13 mouse cellular contexts compared by ENCODE assay signal in the genomic region with DNA sequence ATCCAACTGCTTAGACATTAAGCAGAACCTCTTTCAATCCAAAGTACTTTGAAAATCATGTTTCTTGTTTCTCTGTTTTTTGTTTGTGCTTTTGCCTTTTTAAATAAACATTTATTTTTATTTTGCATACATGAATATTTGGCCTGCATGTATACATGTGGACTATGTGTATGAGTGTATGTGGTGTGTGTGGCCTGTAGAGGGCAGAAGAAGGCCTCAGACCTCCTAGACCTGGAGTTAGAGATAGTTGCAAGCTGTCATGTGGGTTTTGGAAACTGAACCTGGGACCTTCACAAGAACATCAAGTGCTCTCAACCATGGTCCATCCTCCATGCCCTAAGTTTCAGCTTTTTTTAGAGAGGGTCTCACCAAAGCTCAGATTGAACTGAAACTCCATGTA. TPM values are rescaled to one million over a fixed set of nuclear protein-coding genes. Genes with fewer than 3 reads are reported as not detected.
DNase-seq lines count a peak whose midpoint lies in the region; ATAC-seq and TF ChIP-seq lines count a peak whose summit lies in the region.
"Had no signal": no experiment of that assay in that cellular context is flagged by ENCODE, and none has a peak within 500 bp of the region (broad histone marks: within the 10 kb centered on the region; RNA-seq: fewer than 3 reads in every experiment).

No protein-coding gene starts in this region.

- no peaks in the 10 kb centered on the region for H3K9me3 ChIP-seq in heart, embryonic 11.5 days (replicated peaks; ENCODE audit: control insufficient read depth, low read length)
- H3K9me3 ChIP-seq in stomach, postnatal 0 days (ENCODE audit: control insufficient read depth, low read length) = no peaks in the 10 kb centered on the region
- H3K9me3 ChIP-seq: limb, embryonic 15.5 days had no signal

- no peak overlapping the region for H3K9ac ChIP-seq in heart, adult 2 months (ENCODE audit: low read depth, low read length)
- no peak overlapping the region for H3K9ac ChIP-seq in heart, embryonic 11.5 days (ENCODE audit: low read depth, low read length)
- no peak overlapping the region for H3K9ac ChIP-seq in stomach, postnatal 0 days (ENCODE audit: low read length)
- H3K9ac ChIP-seq: limb, embryonic 15.5 days had no signal

- ATAC-seq in heart, embryonic 11.5 days (replicated peaks; ENCODE audit: insufficient number of reproducible peaks, low FRiP score, low TSS enrichment) = no peak
- no peak for ATAC-seq in stomach, postnatal 0 days (ENCODE audit: low FRiP score, low TSS enrichment)
- ATAC-seq in granulocyte monocyte progenitor cell, adult 5-6 weeks (replicated peaks; ENCODE audit: poor library complexity, severe bottlenecking) = no peak
- ATAC-seq: inflammation-experienced regulatory T-cells, adult 6 months had no signal

- no peak overlapping the region for H3K4me2 ChIP-seq in heart, embryonic 11.5 days
- no peak overlapping the region for H3K4me2 ChIP-seq in stomach, postnatal 0 days (replicated peaks; ENCODE audit: low read depth)
- H3K4me2 ChIP-seq: limb, embryonic 15.5 days; midbrain, embryonic 11.5 days had no signal

- no peak overlapping the region for H3K4me3 ChIP-seq in heart, adult 2 months
- no peak overlapping the region for H3K4me3 ChIP-seq in heart, embryonic 11.5 days (ENCODE audit: low read depth, low read length)
- H3K4me3 ChIP-seq in bone marrow, adult 2 months (replicated peaks; ENCODE audit: control insufficient read depth, low read depth, low read length) = no peak overlapping the region
- H3K4me3 ChIP-seq in stomach, postnatal 0 days (ENCODE audit: low read depth, low read length) = no peak overlapping the region
- H3K4me3 ChIP-seq: limb, embryonic 15.5 days had no signal

- TF ChIP-seq EP300 in heart, adult 2 months (IDR thresholded peaks at IDR 0.05; ENCODE audit: insufficient read depth, low read depth, low read length) = no peak
- no peak for TF ChIP-seq EP300 in stomach, postnatal 0 days (optimal IDR thresholded peaks at IDR 0.05)

- intact Hi-C loops in heart, adult 2 months (cut with DNase I) = no loop called here

- peak; percentile 46 for TF ChIP-seq CTCF in heart, adult 2 months (IDR thresholded peaks at IDR 0.05)
- peak; percentile 31; the same call in 1 of the 2 replicates for TF ChIP-seq CTCF in bone marrow, adult 2 months (IDR thresholded peaks at IDR 0.05; ENCODE audit: control insufficient read depth, insufficient read depth, low read length)
- peak; percentile 58 for TF ChIP-seq CTCF in stomach, postnatal 0 days (IDR thresholded peaks at IDR 0.05; ENCODE audit: low read depth)

- TF ChIP-seq POLR2A in heart, adult 2 months (IDR thresholded peaks at IDR 0.05; ENCODE audit: insufficient read depth, low read depth, low read length) = no peak
- no peak for TF ChIP-seq POLR2A in bone marrow, adult 2 months (IDR thresholded peaks at IDR 0.05; ENCODE audit: borderline replicate concordance, control insufficient read depth, low read depth, low read length)

- no peak overlapping the region for H3K27ac ChIP-seq in heart, adult 2 months
- no peak overlapping the region for H3K27ac ChIP-seq in heart, embryonic 11.5 days (ENCODE audit: low read depth, low read length)
- no peak overlapping the region for H3K27ac ChIP-seq in bone marrow, adult 2 months (ENCODE audit: control insufficient read depth, insufficient read depth, low read depth, low read length, poor library complexity)
- no peak overlapping the region for H3K27ac ChIP-seq in stomach, postnatal 0 days (replicated peaks)
- H3K27ac ChIP-seq: limb, embryonic 15.5 days had no signal

- H3K27me3 ChIP-seq in heart, adult 2 months (ENCODE audit: control insufficient read depth, insufficient read depth, low read length) = no peaks in the 10 kb centered on the region
- H3K27me3 ChIP-seq in heart, embryonic 11.5 days (ENCODE audit: control insufficient read depth, insufficient read depth, low read length) = no peaks in the 10 kb centered on the region
- H3K27me3 ChIP-seq in stomach, postnatal 0 days (ENCODE audit: control insufficient read depth, insufficient read depth, low read length) = no peaks in the 10 kb centered on the region
- H3K27me3 ChIP-seq: limb, embryonic 15.5 days had no signal

- no peak for DNase-seq in heart, adult 2 months
- peak; percentile 5 for DNase-seq in lung, postnatal 36 days
- DNase-seq in lung, adult 18-20 months = no peak
- no peak for DNase-seq in stomach, postnatal 0 days (ENCODE audit: low spot score)
- DNase-seq in layer of hippocampus, adult 8-10 months (ENCODE audit: low spot score in 2 of 2) = no peak
- DNase-seq: gastrocnemius, postnatal 10 days; right cerebral cortex, adult 18-20 months had no signal

- H3K79me2 ChIP-seq in heart, adult 2 months (replicated peaks; ENCODE audit: control insufficient read depth, insufficient read depth, low read length) = no peaks in the 10 kb centered on the region

- peaks cover 2% of the 10 kb centered on the region for H3K4me1 ChIP-seq in heart, adult 2 months (ENCODE audit: control insufficient read depth, insufficient read depth, low read length)
- H3K4me1 ChIP-seq in heart, embryonic 11.5 days (ENCODE audit: control insufficient read depth, insufficient read depth, low read length) = no peaks in the 10 kb centered on the region
- H3K4me1 ChIP-seq in bone marrow, adult 2 months (ENCODE audit: control insufficient read depth, insufficient read depth, low read length) = no peaks in the 10 kb centered on the region
- H3K4me1 ChIP-seq in stomach, postnatal 0 days (replicated peaks; ENCODE audit: control insufficient read depth, insufficient read depth) = no peaks in the 10 kb centered on the region

- peaks cover 2% of the 10 kb centered on the region; the same call in 1 of the 2 replicates for H3K36me3 ChIP-seq in heart, adult 2 months (ENCODE audit: control insufficient read depth, insufficient read depth, low read length)
- H3K36me3 ChIP-seq in heart, embryonic 11.5 days (ENCODE audit: control insufficient read depth, insufficient read depth, low read length) = peaks cover 11% of the 10 kb centered on the region
- no peaks in the 10 kb centered on the region for H3K36me3 ChIP-seq in stomach, postnatal 0 days (ENCODE audit: control insufficient read depth, insufficient read depth, low read length)

RNA-seq across cellular contexts. Expression of a gene that starts 5.2 kb away (rescaled TPM):
- total RNA-seq in heart, adult 2 months (2021) = 10 to 100 TPM; 15.2 to 16.5 TPM
- polyA plus RNA-seq in heart, adult 2 months (2012; rRNA removed) = 5.9 and 8.1 TPM in 2 replicates
- polyA plus RNA-seq in heart, embryonic 11.5 days (2014; fragmentation: Nextera tagmentation; extraction: Ambion mirVana) = 29.6 and 30.5 TPM in 2 replicates
- 6.4 and 12.8 TPM in 2 replicates for polyA plus RNA-seq in bone marrow, adult 2 months (2011; ENCODE audit: insufficient read depth, insufficient read length, low replicate concordance, missing spikeins)
- polyA plus RNA-seq in stomach, postnatal 0 days (2015; fragmentation: Nextera tagmentation; extraction: Ambion mirVana) = 14.7 and 16.8 TPM in 2 replicates
- total RNA-seq in layer of hippocampus, adult 8-10 months (2022) = 10 to 100 TPM; 35.8 to 46.8 (median 39.0) TPM
- 13.8 and 16.7 TPM in 2 replicates for total RNA-seq in granulocyte monocyte progenitor cell, adult 5-6 weeks (2014; fragmentation: Nextera tagmentation)
- total RNA-seq in granulocyte monocyte progenitor cell, adult 5-6 weeks (2017) = 18.4 and 27.0 TPM in 2 replicates

RNA-seq across cellular contexts. Expression of a gene that starts 5.3 kb away (rescaled TPM):
- 10 to 100 TPM in 1 of 2 experiments, 1 to 10 TPM in 1; 8.8 to 10.8 TPM for total RNA-seq in heart, adult 2 months (2021)
- polyA plus RNA-seq in heart, adult 2 months (2012; rRNA removed) = 3.6 and 5.9 TPM in 2 replicates
- polyA plus RNA-seq in heart, embryonic 11.5 days (2014; fragmentation: Nextera tagmentation; extraction: Ambion mirVana) = 15.5 and 17.3 TPM in 2 replicates
- polyA plus RNA-seq in bone marrow, adult 2 months (2011; ENCODE audit: insufficient read depth, insufficient read length, low replicate concordance, missing spikeins) = 6.5 and 14.4 TPM in 2 replicates
- polyA plus RNA-seq in stomach, postnatal 0 days (2015; fragmentation: Nextera tagmentation; extraction: Ambion mirVana) = 5.6 and 6.3 TPM in 2 replicates
- total RNA-seq in layer of hippocampus, adult 8-10 months (2022) = 10 to 100 TPM; 39.9 to 54.2 (median 46.0) TPM
- 16.9 and 19.5 TPM in 2 replicates for total RNA-seq in granulocyte monocyte progenitor cell, adult 5-6 weeks (2014; fragmentation: Nextera tagmentation)
- 11.8 and 16.5 TPM in 2 replicates for total RNA-seq in granulocyte monocyte progenitor cell, adult 5-6 weeks (2017)

RNA-seq across cellular contexts. Expression of a gene that starts 13.4 kb away (rescaled TPM):
- total RNA-seq in heart, adult 2 months (2021) = under 1 TPM; 0.26 to 0.32 TPM
- 0.20 and 0.26 TPM in 2 replicates for polyA plus RNA-seq in heart, adult 2 months (2012; rRNA removed)
- 122 and 130 TPM in 2 replicates for polyA plus RNA-seq in heart, embryonic 11.5 days (2014; fragmentation: Nextera tagmentation; extraction: Ambion mirVana)
- polyA plus RNA-seq in bone marrow, adult 2 months (2011; ENCODE audit: insufficient read depth, insufficient read length, low replicate concordance, missing spikeins) = 68.0 and 69.5 TPM in 2 replicates
- 37.5 and 48.6 TPM in 2 replicates for polyA plus RNA-seq in stomach, postnatal 0 days (2015; fragmentation: Nextera tagmentation; extraction: Ambion mirVana)
- total RNA-seq in layer of hippocampus, adult 8-10 months (2022) = under 1 TPM in 2 of 4 experiments, not detected in 2; 0.19 to 0.40 TPM
- 83.5 and 134 TPM in 2 replicates for total RNA-seq in granulocyte monocyte progenitor cell, adult 5-6 weeks (2014; fragmentation: Nextera tagmentation)
- 235 and 300 TPM in 2 replicates for total RNA-seq in granulocyte monocyte progenitor cell, adult 5-6 weeks (2017)

Comparison
In these comparisons a context has a peak if more than half of its experiments do, and no peak if none do; other contexts are left out.
1. RNA of a gene that starts 13.4 kb away (polyA plus RNA-seq): 122 to 130 TPM in heart, embryonic 11.5 days, 68.0 to 69.5 TPM in bone marrow, adult 2 months and 37.5 to 48.6 TPM in stomach, postnatal 0 days; 0.20 to 0.26 TPM in heart, adult 2 months; every median in the first group is over 10 times any median in the second.
2. Peak in every context shown above with its lines, with median percentiles within 50 percentile points of each other: CTCF ChIP-seq.